Mouse (Mus musculus) CH12.LX (cell line): ENCODE measurements around the gene Opn1sw. TPM values are rescaled to one million over a fixed set of nuclear protein-coding genes. Genes with fewer than 3 reads are reported as not detected.
A peak's percentile ranks its signal among the peaks of the same experiment; 100 is the strongest.

Experiments
- DNase-seq: peaks from one replicate; pipeline ENCODE4 v3.0.0-alpha.2; 2013; ENCODE audit errors: extremely low read depth
- H3K27ac ChIP-seq: 2 replicates; pipeline ENCODE4 v1.5.1; 2012; ENCODE audit warnings: low read depth, mild to moderate bottlenecking, control low read depth, moderate library complexity; ENCODE audit not compliant: insufficient read depth
- H3K27me3 ChIP-seq: replicated peaks from 2 replicates; pipeline ENCODE3; 2012; ENCODE audit warnings: inconsistent platforms
- H3K36me3 ChIP-seq, 2 experiments: replicated peaks in 1 of 2; 2 replicates each; pipeline versions ENCODE3 to v1.6.1; 2012; ENCODE audit warnings: inconsistent platforms in 1 of 2, low read length in 1 of 2, mild to moderate bottlenecking in 1 of 2, mixed read lengths in 1 of 2, moderate library complexity in 1 of 2; ENCODE audit not compliant: control insufficient read depth in 1 of 2, insufficient read depth in 1 of 2
- H3K4me1 ChIP-seq, 2 experiments: 2 replicates each; pipeline ENCODE4 v1.6.1; 2012; ENCODE audit warnings: inconsistent platforms in 1 of 2, moderate library complexity in 1 of 2; ENCODE audit not compliant: insufficient read depth in 2 of 2, control insufficient read depth in 1 of 2
- H3K4me2 ChIP-seq: 2 replicates; pipeline ENCODE4 v1.6.1; 2012; ENCODE audit warnings: low read depth, mild to moderate bottlenecking, control low read depth; ENCODE audit not compliant: poor library complexity, insufficient read depth, severe bottlenecking
- H3K4me3 ChIP-seq, 3 experiments: fragments of 150-350 bp in 1 of 3; sonication (generic) in 1 of 3; replicated peaks in 1 of 3; 2 replicates each; pipeline versions ENCODE3 to v1.5.1; 2011 to 2012; ENCODE audit warnings: low read depth in 2 of 3, low read length in 2 of 3, mild to moderate bottlenecking in 2 of 3, moderate library complexity in 2 of 3, control low read depth in 1 of 3, improper control_type of control experiment in 1 of 3, inconsistent platforms in 1 of 3, mixed read lengths in 1 of 3; ENCODE audit not compliant: poor library complexity in 1 of 3
- H3K79me2 ChIP-seq: replicated peaks from 2 replicates; pipeline ENCODE4 v1.6.1; 2012; ENCODE audit warnings: mild to moderate bottlenecking, moderate library complexity; ENCODE audit not compliant: control insufficient read depth, poor library complexity, insufficient read depth, severe bottlenecking; ENCODE audit errors: extremely low read depth
- H3K9ac ChIP-seq: 2 replicates; pipeline ENCODE4 v1.6.1; 2012; ENCODE audit warnings: low read depth, mild to moderate bottlenecking, control low read depth, moderate library complexity; ENCODE audit not compliant: insufficient read depth
- H3K9me3 ChIP-seq: replicated peaks from 2 replicates; pipeline ENCODE3; 2012; ENCODE audit warnings: low read length, inconsistent platforms, mixed read lengths
- BHLHE40 ChIP-seq: IDR thresholded peaks from 2 replicates; pipeline ENCODE4 v1.6.1; 2011; ENCODE audit warnings: mild to moderate bottlenecking, low read depth, low read length, improper control_type of control experiment
- CHD1 ChIP-seq: IDR thresholded peaks from 2 replicates; pipeline ENCODE4 v1.6.1; 2012; ENCODE audit warnings: low read depth, low read length, improper control_type of control experiment, inconsistent platforms
- CHD2 ChIP-seq: IDR thresholded peaks from 2 replicates; pipeline ENCODE4 v1.6.1; 2011; ENCODE audit warnings: low read length, improper control_type of control experiment
- CTCF ChIP-seq, 2 experiments: IDR thresholded peaks in 1 of 2; conservative IDR thresholded peaks in 1 of 2; 2 replicates each; pipeline ENCODE4 v1.5.1; 2011 to 2012; ENCODE audit warnings: low read depth in 2 of 2, low read length in 2 of 2, improper control_type of control experiment in 1 of 2, inconsistent platforms in 1 of 2, mild to moderate bottlenecking in 1 of 2, moderate library complexity in 1 of 2
- ELF1 ChIP-seq: IDR thresholded peaks from 2 replicates; pipeline ENCODE4 v1.6.1; 2014; ENCODE audit warnings: low read depth, mild to moderate bottlenecking, inconsistent platforms, low read length, improper control_type of control experiment
- EP300 ChIP-seq: IDR thresholded peaks from 2 replicates; pipeline ENCODE4 v1.6.1; 2011; ENCODE audit warnings: low read length, improper control_type of control experiment
- HCFC1 ChIP-seq: IDR thresholded peaks from 2 replicates; pipeline ENCODE4 v1.6.1; 2012; ENCODE audit warnings: low read depth, mild to moderate bottlenecking, inconsistent platforms, low read length, improper control_type of control experiment
- IRF4 ChIP-seq: IDR thresholded peaks from 2 replicates; pipeline ENCODE4 v1.6.1; 2014; ENCODE audit warnings: low read depth, mild to moderate bottlenecking, inconsistent platforms, low read length, improper control_type of control experiment
- JUN ChIP-seq: IDR thresholded peaks from 2 replicates; pipeline ENCODE4 v1.6.1; 2011; ENCODE audit warnings: low read depth, mild to moderate bottlenecking, low read length, improper control_type of control experiment, moderate library complexity; ENCODE audit not compliant: insufficient read depth
- JUND ChIP-seq: conservative IDR thresholded peaks from 2 replicates; pipeline ENCODE4 v1.6.1; 2011; ENCODE audit warnings: low read depth, low read length, improper control_type of control experiment
- MAFK ChIP-seq: IDR thresholded peaks from 2 replicates; pipeline ENCODE4 v1.6.1; 2011; ENCODE audit warnings: low read length, improper control_type of control experiment; ENCODE audit not compliant: insufficient replicate concordance
- MAX ChIP-seq: IDR thresholded peaks from 2 replicates; pipeline ENCODE4 v1.6.1; 2011; ENCODE audit warnings: low read length, improper control_type of control experiment
- MAZ ChIP-seq: IDR thresholded peaks from 2 replicates; pipeline ENCODE4 v1.6.1; 2012; ENCODE audit warnings: low read depth, mild to moderate bottlenecking, inconsistent platforms, low read length, improper control_type of control experiment, moderate library complexity
- MEF2A ChIP-seq: IDR thresholded peaks from 2 replicates; pipeline ENCODE4 v1.6.1; 2014; ENCODE audit warnings: low read depth, mild to moderate bottlenecking, inconsistent platforms, low read length, improper control_type of control experiment, borderline replicate concordance
- MXI1 ChIP-seq: IDR thresholded peaks from 2 replicates; pipeline ENCODE4 v1.6.1; 2011; ENCODE audit warnings: mild to moderate bottlenecking, low read depth, low read length, improper control_type of control experiment
- MYC ChIP-seq: IDR thresholded peaks from 2 replicates; pipeline ENCODE4 v1.6.1; 2011; ENCODE audit warnings: low read depth, mild to moderate bottlenecking, improper control_type of control experiment, low read length
- NELFE ChIP-seq: IDR thresholded peaks from 2 replicates; pipeline ENCODE4 v1.6.1; 2011; ENCODE audit warnings: low read depth, low read length, improper control_type of control experiment
- PAX5 ChIP-seq: IDR thresholded peaks from 2 replicates; pipeline ENCODE4 v1.6.1; 2012; ENCODE audit warnings: low read length, inconsistent platforms, mixed read lengths
- POLR2A ChIP-seq: IDR thresholded peaks from 2 replicates; pipeline ENCODE4 v1.6.1; 2011; ENCODE audit warnings: low read depth, mild to moderate bottlenecking, improper control_type of control experiment, low read length
- RCOR1 ChIP-seq: conservative IDR thresholded peaks from 2 replicates; pipeline ENCODE4 v1.6.1; 2012; ENCODE audit warnings: low read depth, mild to moderate bottlenecking, inconsistent platforms, low read length, improper control_type of control experiment
- SIN3A ChIP-seq: IDR thresholded peaks from 2 replicates; pipeline ENCODE4 v1.6.1; 2012; ENCODE audit warnings: low read length, improper control_type of control experiment, inconsistent platforms
- SMC3 ChIP-seq: IDR thresholded peaks from 2 replicates; pipeline ENCODE4 v1.6.1; 2011; ENCODE audit warnings: low read depth, low read length, improper control_type of control experiment
- TBP ChIP-seq: conservative IDR thresholded peaks from 2 replicates; pipeline ENCODE4 v1.6.1; 2011; ENCODE audit warnings: low read depth, low read length, improper control_type of control experiment
- UBTF ChIP-seq: IDR thresholded peaks from 2 replicates; pipeline ENCODE4 v1.6.1; 2012; ENCODE audit warnings: low read depth, mild to moderate bottlenecking, inconsistent platforms, low read length, improper control_type of control experiment, moderate library complexity
- USF1 ChIP-seq: IDR thresholded peaks from 2 replicates; pipeline ENCODE4 v1.6.1; 2014; ENCODE audit warnings: low read depth, mild to moderate bottlenecking, inconsistent platforms, low read length, improper control_type of control experiment
- ZC3H11A ChIP-seq: IDR thresholded peaks from 2 replicates; pipeline ENCODE4 v1.6.1; 2012; ENCODE audit warnings: low read depth, mild to moderate bottlenecking, inconsistent platforms, low read length, improper control_type of control experiment
- ZKSCAN1 ChIP-seq: IDR thresholded peaks from 2 replicates; pipeline ENCODE4 v1.6.1; 2012; ENCODE audit warnings: low read depth, inconsistent platforms, low read length, improper control_type of control experiment, borderline replicate concordance
- ZNF384 ChIP-seq: IDR thresholded peaks from 2 replicates; pipeline ENCODE4 v1.6.1; 2012; ENCODE audit warnings: low read depth, low read length, improper control_type of control experiment, inconsistent platforms
- dilution Hi-C: fragments of 300-500 bp; cut with MboI; formaldehyde crosslinking; loops from 2 replicates; pipeline ENCODE4 v1.14.3; 2020; ENCODE audit warnings: low sequenced_read_pairs; ENCODE audit not compliant: extremely low pct_unique_long_range_greater_than_20kb, extremely low pct_ligation_motif_present
- in situ Hi-C: fragments of 300-500 bp; cut with MboI; formaldehyde crosslinking; loops from 3 replicates; pipeline ENCODE4 v1.14.3; 2019; ENCODE audit warnings: low sequenced_read_pairs, low pct_ligation_motif_present, low pct_unique_long_range_greater_than_20kb, mixed read lengths
- polyA plus RNA-seq: library from polyadenylated mRNA; unstranded; fragments of >175 nt; gene quantifications from 2 replicates; pipeline ENCODE4 v1.2.1, GENCODE M21; 2012; ENCODE audit warnings: low read depth; ENCODE audit not compliant: insufficient read length
- total RNA-seq, 2 experiments: library from RNA; depleted of rRNA; stranded (reverse); fragments of 300-350 nt in 1 of 2; fragments of >200 nt in 1 of 2; gene quantifications; 2 replicates each; pipeline ENCODE4 v1.2.3; 2012 to 2014

The Opn1sw gene
- total and polyA plus RNA-seq, 3 experiments, result not detected

DNA sequence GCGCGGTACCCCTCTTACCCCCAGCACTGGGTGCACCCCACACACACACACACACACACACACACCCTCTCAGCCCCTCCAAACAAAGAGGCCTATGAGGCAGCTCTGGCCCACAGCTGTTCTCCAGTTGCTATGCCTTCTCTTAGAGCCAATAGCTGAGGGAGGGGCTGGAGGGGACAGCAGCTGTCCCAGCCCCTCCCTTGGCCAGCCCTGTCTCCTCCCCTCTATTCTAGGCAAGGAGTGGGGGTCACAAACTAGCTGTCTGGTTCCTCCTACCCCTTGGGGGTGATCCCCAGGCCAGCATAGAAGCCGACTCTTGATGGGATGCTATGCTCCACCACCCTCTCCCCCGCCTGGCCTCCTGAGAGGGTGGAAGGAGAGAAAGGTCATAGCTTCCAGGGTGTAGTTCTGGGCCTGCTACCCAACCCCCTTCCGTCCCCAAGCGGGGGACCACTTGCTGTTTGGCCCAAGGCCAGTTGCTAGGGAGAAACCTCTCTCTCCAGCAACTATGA, 47.7 kb upstream of the Opn1sw start:
- TF ChIP-seq PAX5, result no peak
- TF ChIP-seq SIN3A, result no peak
- no peak for TF ChIP-seq USF1
- no peak for TF ChIP-seq SMC3
- no peak for TF ChIP-seq JUN
- no peak for TF ChIP-seq BHLHE40
- TF ChIP-seq MAFK, result no peak
- TF ChIP-seq CTCF (conservative IDR thresholded peaks at IDR 0.05 in 1 of 2, IDR thresholded peaks at IDR 0.05 in 1 of 2; ENCODE audit: low read depth in 2 of 2, low read length in 2 of 2), result no peak
- TF ChIP-seq CHD1, result no peak
- no peak for TF ChIP-seq ZKSCAN1
- TF ChIP-seq ZNF384, result no peak
- TF ChIP-seq MYC, result no peak
- TF ChIP-seq HCFC1, result no peak
- TF ChIP-seq IRF4, result no peak
- TF ChIP-seq ZC3H11A, result no peak
- no peak for TF ChIP-seq UBTF
- TF ChIP-seq JUND, result no peak
- TF ChIP-seq CHD2, result no peak
- no peak for TF ChIP-seq RCOR1
- no peak for TF ChIP-seq TBP
- TF ChIP-seq, all 38 proteins: peak for 0
- H3K9me3 ChIP-seq, result peaks cover 3% of the 10 kb centered on the region
- H3K27ac ChIP-seq, result no peak overlapping the region
- no peak overlapping the region for H3K4me3 ChIP-seq
- H3K4me1 ChIP-seq, result peaks cover 14 to 47% of the 10 kb centered on the region in 2 experiments
- H3K27me3 ChIP-seq, result peaks cover 10% of the 10 kb centered on the region
- no peak overlapping the region for H3K9ac ChIP-seq
- dilution Hi-C loops (no loop called here), in situ Hi-C loops (no loop called here)
- no peaks in the 10 kb centered on the region for H3K36me3 ChIP-seq
- peak; percentile 22 for DNase-seq
- no peaks in the 10 kb centered on the region for H3K79me2 ChIP-seq
- 0 out of 2 replicates have a peak overlapping the region, but pooled peaks have one; percentile 33 for H3K4me2 ChIP-seq

DNA sequence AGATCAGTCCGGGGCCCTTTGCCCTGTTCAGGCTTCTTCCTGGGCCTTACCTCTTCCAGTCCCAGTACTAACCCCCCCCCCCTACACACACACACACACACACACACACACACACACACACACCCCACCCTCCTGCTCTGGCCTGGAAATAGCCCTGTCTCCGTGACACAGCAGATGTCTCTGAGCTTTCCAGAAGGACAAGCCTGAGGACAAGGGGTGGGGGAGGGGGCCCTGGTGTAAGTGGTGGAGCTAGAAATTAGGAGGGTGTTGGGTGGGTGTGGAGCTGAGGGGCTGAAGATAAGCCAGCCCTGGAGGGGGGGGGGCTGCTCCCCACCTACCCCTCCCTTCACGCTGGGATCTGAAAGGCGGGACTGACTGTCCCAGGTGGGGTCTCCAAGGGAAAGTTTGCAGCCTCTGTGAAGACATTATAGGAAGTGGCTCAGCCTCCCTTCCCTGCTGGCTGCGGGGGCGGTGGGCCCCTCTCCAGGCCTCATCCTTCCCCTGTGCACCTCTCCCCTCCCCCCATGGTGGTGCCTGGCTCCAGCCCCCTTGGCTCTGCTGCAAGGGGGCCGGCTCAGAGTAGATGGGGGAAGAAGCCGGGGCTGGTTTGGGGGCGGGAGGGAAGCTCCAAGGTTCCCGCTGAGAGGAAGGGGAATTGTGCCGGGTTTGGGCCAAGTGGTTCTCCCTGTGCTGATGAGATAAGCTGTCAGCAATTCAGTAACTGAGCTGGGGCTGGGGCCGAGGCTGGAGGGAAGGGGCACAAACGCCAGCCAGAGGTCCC, 46.8 kb upstream of the Opn1sw start:
- Histone ChIP-seq H3K4me3 (no peak overlapping the region), H3K27ac (no peak overlapping the region), H3K9ac (no peak overlapping the region), H3K27me3 (peaks cover 10% of the 10 kb centered on the region), H3K4me2 (no peak overlapping the region), H3K79me2 (no peaks in the 10 kb centered on the region), H3K4me1 (peaks cover 18 to 56% of the 10 kb centered on the region in 2 experiments), H3K36me3 (no peaks in the 10 kb centered on the region), H3K9me3 (peaks cover 3% of the 10 kb centered on the region)
- no peak for TF ChIP-seq MXI1
- no peak for TF ChIP-seq ZNF384
- no peak for TF ChIP-seq CHD1
- TF ChIP-seq MAX, result no peak
- TF ChIP-seq EP300, result no peak
- no peak for TF ChIP-seq BHLHE40
- TF ChIP-seq ELF1, result no peak
- no peak for TF ChIP-seq POLR2A
- no peak for TF ChIP-seq MAZ
- no peak for TF ChIP-seq RCOR1
- no peak for TF ChIP-seq JUND
- TF ChIP-seq NELFE, result no peak
- no peak for TF ChIP-seq MEF2A
- TF ChIP-seq HCFC1, result no peak
- no peak for TF ChIP-seq CHD2
- dilution Hi-C loops, result no loop called here
- in situ Hi-C loops, result no loop called here
- no peak for DNase-seq
